Mouse (Mus musculus) spleen, adult 2 months (tissue): ENCODE results near the gene Clcnkb.

Experiments
- CTCF ChIP-seq: fragments of 200-500 bp; IDR thresholded peaks from 2 replicates; pipeline ENCODE4 v1.5.1; 2011; ENCODE audit warnings: mild to moderate bottlenecking, inconsistent platforms; ENCODE audit not compliant: insufficient read depth, insufficient read length, insufficient replicate concordance; ENCODE audit errors: extremely low read depth
- POLR2A ChIP-seq: fragments of 200-500 bp; IDR thresholded peaks from 2 replicates; pipeline ENCODE4 v1.6.1; 2011; ENCODE audit warnings: low read depth, low read length, inconsistent platforms

- TF ChIP-seq CTCF (no peak), POLR2A (no peak)
Observed at GRCm38 (mm10) chr4:141415924-141416323, at the start of gene Clcnkb.
